Mouse (Mus musculus): ENCODE results near the gene Mmp25. TPM values are rescaled to one million over a fixed set of nuclear protein-coding genes. Genes with fewer than 3 reads are reported as not detected.

Mmp25 gene
- total RNA-seq (2022) = under 1 TPM in 3 of 4 experiments, not detected in 1; 0.16 to 0.20 (median 0.19) TPM

DNA sequence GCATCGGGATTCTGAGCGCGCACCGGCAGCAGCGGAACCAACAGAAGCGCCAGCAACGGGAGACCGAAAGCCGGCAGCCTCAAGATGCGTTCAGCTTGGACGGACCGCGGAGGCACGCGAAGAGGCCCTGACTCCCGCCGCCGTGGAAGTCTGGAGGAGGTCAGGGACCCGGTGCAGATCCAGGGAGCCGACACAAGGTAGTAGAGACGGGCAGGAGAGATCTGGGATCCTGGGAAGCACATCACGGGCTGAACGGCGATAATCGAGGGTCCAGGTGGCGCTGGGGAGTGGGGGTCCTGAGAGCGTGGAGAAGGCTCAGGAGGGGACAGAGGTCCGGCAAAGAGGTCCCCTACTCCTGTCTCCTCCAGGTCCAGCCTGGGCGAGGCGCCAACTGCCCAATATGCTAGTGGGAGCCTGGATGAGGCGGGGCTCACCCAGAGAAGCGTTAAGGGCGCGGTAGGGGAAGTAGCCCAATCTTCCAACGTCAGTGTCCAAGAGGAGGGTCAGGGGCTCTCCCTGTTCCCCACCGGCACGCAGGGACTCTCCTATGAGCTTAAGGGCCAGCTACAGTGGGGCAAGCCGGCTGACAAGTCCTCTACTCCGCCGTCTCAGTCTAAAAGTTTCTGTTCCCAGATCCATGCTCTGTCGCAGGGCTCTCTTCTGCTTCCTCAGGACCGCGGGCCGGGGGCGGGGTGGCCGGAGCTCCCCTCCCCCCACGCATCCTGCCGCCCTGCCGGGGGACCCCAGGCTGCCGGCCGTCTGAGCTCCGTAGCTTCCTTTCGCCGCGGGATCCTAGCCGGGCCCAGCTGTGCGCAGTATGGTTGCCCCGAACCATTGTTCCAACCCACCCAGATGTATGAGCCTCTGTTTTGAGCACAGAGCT is at the start of gene Mmp25:
TSS of gene Mmp25 (minus strand) at position 665 of the 883 bp plus-strand sequence.
- DNase-seq (ENCODE audit: low spot score in 2 of 2) = no peak

DNA sequence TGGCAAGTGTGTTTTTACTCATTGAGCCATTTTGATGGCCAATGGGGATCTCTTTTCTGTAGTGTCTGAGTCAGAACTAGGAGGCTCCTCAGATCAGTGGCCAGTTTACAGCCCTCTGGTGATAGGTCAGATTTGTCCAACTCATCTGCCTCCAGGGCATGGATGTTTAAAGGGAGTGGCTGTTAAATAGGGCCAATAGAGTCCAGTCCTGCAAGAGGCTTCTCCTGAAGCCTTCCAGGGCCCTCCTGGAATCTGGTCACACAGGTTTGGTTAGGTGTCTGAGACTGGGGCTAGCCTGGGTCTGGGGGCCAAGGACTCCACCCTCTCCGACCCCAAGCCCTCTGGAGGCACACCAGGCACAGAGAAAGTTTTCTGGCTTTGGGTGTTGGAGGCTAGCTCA is 49.4 kb upstream of the Mmp25 start:
- DNase-seq (ENCODE audit: low spot score in 2 of 2) = no peak

DNA sequence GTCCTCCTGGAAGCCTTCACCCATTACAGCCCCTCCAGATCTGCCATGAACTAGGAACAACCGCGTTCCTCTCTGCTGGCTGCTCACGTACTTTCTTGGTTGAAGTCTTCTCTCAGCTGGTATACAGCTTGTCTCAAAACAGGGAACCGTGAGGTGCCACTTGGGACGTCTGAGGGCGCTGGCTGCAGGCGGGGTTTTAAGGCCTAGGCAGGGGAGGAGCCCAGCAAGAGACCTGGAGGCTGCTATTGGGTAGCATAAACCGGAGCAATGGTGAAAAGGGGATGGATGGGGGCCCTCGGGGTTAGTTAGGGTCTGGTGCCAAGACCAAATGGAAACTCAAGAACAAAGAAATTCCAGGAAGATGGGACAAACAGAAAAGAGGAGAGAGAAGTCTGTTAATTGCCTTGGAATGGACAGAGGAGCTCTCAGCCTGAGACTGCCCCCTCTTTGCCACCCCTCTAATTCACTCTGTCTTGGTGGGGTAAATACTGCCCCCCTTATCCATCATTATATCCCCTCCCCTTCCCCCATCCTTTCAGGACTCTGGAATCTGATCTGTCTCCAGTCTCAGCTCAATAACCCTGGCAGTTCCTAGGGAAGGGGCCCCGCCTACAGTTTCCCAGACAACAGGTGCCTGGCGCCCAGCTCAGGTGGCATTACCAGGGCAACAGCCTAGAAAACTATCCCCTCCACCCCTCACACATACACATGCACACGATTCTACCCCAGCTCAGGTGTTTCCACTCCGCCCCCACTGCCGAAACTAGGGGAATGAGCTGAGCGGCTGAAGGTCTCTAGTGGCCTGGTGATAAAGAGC is 39.0 kb upstream of the Mmp25 start, which contains the start of gene Cldn9:
TSS of gene Cldn9 (minus strand) at position 171 of the 817 bp plus-strand sequence.
- no peak for DNase-seq (ENCODE audit: low spot score in 2 of 2)

DNA sequence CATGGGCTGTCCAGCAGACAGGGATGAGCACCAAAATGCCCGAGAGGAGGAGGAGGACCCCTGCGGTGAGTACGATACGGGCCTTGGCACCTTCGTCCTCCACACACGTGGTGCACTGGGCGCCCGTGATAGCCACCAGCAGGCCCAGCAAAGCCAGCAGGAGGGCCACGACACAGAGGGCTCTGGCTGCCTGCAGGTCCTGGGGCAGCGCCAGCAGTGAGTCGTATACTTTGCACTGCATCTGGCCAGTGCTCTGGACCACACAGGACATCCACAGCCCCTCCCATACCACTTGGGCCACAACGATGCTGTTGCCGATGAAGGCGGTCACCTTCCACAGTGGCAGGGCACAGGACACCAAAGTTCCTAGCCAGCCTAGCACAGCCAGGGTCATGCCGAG is 38.1 kb upstream of the Mmp25 start:
- DNase-seq (ENCODE audit: low spot score in 2 of 2) = no peak

DNA sequence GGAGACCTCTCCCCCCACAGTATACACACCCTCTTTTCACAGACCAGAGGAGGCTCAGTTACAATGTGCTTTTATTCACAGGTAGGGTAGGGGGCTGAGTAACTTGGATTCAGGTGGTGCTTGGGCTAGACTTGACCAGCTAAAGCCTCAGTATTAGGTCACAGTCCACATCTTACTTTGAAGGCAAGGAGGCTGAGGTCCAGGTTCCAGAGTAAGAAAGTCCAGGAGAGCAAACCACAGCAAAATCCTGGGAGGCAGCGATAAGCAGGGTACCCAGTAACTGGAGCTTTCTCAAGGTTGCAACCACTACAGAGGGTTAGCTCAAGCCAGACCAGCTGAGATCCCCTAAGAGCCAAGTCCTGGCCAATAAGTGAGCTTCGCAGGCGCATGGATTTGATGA is 37.5 kb upstream of the Mmp25 start:
- no peak for DNase-seq (ENCODE audit: low spot score in 2 of 2)

DNA sequence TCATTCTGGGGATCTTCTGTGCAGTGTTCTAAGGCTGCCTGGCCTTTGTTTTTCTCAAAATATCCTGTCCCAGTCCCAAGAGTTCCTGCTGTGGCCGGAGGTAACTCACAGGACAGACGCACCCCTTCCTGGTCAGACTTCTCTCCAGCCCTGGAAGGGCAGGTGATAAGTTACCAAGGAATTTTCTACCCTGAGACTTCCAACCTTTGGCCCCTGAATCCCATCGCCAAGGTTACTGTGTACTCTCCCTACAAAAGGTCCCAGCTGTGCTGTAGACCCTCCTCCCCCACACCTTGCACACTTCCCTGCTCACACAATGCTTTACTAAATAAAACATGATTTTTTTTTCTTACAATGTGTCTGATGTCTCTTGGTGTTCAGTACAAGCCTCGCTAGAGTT is 37.0 kb upstream of the Mmp25 start:
- no peak for DNase-seq (ENCODE audit: low spot score in 2 of 2)

DNA sequence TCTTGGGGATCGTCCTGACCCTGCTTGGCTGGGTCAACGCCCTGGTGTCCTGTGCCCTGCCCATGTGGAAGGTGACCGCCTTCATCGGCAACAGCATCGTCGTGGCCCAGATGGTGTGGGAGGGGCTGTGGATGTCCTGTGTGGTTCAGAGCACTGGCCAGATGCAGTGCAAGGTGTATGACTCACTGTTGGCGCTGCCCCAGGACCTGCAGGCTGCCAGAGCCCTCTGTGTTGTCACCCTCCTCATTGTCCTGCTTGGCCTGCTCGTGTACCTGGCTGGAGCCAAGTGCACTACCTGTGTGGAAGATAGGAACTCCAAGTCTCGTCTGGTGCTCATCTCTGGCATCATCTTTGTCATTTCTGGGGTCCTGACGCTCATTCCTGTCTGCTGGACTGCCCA is 36.0 kb upstream of the Mmp25 start:
- no peak for DNase-seq (ENCODE audit: low spot score in 2 of 2)

DNA sequence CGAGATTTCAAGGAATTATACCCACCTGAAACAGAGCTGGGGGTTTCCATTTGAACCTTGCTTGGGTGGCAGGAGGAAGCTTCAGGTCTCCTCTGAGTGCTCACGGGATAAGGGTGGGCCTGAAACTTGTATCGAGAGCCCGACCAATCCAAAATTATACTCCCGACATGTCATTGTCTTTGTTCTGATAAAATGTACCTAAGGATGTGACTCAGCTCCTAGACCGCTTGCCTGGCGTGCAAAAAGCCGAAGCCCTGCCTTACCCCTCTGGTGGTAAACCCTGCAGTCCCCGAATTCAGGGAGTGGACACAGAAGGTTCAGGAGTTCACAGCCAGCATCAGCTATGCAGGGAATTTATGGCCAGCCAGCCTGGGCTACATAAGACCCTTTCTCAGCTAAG is 35.3 kb upstream of the Mmp25 start:
- DNase-seq (ENCODE audit: low spot score in 2 of 2) = no peak

DNA sequence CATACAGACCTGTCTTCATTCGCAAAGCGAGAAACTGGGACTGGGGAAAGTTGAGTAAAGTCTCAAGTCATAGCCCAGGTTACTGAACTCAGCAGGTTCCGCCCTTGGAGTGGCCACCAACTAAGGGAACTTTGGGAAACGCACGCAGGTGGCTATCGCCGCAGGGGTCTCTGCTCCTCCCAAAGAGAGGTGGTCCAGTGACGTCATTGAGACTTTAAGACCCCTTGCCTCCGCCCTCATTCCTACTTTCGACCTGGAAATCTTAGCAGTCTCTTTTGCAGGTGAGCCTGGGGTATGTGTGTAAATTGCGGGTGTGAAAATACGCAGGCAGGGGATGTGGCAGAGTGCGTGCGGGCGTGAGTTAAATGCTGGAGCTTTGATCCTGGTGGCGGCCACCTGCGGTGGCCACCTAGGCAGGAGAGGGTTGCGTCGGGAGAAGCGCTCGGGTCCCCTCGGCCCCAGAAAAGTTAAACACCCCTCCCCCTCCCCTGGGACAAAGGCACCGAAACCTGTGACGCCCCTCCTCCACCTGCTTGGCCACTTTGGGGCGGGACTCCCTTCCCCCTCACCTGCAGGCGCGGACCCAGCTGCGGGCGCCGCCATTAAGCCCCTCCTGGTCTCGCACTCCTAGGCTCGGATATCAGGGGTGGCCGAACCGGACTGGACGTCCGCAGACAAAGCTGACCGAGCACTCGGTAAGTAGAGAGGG is 34.2 kb upstream of the Mmp25 start, which contains the start of gene Cldn6:
TSS of gene Cldn6 (plus strand) at position 123 of the 709 bp plus-strand sequence.
- no peak for DNase-seq (ENCODE audit: low spot score in 2 of 2)

DNA sequence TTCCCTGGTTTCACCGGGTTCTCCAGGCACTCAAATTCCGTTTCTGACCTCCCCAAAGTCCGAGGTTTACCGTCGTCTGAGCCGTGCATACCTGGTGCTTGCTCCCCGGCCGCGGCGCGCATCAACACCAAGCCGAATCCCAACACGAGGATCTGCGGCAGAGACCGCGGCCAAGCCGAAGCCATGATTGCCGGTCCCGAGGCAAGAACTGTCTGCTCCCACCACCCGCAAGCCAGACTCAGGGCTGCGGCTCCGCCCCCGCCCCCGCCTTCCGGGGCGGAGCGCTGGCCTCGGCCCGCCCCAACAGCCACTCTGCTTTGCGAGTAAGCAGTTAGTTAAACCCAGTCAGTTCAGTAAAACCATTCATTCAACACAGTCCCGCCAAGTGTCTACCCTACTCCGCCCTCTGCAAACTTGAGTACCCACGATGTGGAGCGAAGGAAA is 32.2 kb upstream of the Mmp25 start, which contains the start of gene Tnfrsf12a:
TSS of gene Tnfrsf12a (minus strand) at position 233 of the 444 bp plus-strand sequence.
- peak; percentile 42 to 62 for DNase-seq (ENCODE audit: low spot score in 2 of 2)

DNA sequence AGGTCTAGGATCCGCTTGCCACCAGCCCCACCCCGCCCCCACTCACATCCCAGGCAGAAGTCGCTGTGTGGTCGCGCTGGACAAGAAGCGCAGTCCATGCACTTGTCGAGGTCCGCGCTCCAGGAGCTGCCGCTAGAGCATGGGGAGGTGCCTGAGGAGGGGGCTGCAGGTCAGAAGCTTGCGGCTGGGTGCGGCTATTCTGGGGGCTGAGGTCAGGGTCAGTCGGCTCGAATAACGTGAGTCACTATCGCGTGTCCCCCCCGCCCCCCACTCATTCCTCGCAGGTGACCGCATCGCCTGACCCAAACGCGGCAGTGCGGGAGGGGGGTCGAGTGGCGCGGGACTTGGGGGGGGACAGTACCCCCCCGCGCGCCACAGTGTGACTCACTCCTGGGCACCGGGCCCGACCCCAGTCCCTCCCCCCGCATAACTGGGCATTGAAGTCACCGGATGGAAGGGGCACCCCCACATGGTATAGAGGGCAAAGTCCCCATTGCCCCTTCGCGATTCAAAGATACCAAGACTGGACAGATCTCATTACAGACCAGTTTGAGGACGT is 31.5 kb upstream of the Mmp25 start:
- DNase-seq (ENCODE audit: low spot score in 2 of 2) = no peak

DNA sequence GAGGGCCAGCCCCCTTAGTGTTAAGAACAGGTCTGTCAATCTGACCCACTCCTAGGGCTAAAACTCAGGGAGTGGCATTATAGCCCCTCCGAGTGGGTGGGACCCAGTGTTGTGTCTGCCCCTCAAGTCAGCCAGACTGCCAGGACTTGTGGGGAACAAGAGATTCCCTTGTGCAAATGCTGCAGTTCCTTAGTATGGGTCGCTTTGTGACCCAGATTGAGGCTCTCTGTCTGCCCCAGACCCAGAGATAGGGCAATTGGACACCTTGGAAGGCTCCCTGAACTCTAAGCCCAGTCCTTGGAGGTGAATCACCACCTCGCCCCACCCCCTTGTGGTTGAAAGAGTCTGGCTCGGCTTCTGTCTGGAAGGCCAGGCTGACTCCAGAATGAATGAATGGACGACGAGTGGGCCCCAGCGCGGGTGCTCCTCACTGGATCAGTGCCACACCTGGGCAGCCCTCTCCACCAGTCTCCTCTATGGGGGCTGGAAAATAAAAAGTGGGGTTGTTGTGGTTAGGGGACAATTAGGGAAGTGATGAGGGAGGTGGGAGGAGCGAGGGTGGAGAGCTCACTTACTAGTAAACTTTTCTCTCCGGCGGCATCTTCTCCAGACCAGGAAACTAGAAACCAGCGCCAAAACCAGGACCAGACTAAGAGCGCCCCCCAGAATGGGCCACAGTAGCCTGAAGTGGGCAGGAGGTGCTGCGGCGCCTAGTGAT is 30.6 kb upstream of the Mmp25 start:
- peak in 1 of 2 experiments; percentile 14 for DNase-seq (ENCODE audit: low spot score in 2 of 2)

DNA sequence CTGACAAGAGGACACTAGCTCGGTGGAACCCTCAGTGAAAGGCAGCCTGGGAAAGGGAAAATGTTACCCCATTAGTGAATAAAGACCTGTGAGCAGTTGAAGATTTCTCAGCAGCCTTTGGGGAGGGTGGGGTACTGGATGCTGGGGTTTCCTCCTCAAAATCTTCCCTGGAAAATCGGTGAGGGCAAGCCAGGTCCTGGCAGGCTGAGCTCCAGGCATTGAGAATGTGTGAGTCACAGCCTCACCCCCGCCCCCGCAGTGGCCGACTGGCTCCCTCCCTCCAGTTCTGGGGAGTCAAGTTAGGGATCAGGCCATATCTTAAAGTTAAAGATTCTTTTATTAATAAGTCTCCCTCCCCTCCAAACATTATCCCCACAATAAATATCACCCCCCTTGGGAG is 30.1 kb upstream of the Mmp25 start:
- no peak for DNase-seq (ENCODE audit: low spot score in 2 of 2)

DNA sequence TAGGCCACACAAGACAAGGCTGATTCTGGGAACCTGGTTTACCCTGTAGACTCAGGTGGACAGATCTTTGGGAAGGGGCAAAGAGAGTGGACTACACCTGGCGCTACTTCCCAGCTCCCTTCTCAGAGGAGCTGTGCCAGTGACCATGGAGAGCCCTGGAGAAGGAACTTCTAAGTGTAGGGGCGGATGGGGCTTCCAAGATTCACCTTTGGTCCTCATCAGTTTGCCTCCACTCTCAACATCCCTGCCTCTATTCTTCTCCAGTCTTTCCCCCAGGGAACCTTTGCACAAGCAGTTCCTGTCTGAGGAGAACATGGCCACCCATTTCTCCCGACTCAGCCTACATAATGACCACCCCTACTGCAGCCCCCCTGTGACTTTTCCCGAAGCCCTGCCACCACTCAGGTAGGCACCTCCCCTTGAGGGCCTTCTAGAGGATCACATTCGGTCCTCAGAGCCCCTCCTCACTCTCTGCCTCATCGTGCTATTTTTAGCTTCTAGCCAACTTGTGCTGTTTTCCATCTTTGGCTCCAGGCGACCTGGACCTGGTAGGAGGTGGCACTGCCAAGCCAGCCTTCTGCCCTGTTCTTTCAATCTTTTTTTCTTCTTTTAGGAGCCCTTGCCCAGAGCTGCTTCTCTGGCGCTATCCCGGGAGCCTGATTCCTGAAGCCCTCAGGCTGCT is 29.3 kb upstream of the Mmp25 start:
- DNase-seq (ENCODE audit: low spot score in 2 of 2) = no peak

DNA sequence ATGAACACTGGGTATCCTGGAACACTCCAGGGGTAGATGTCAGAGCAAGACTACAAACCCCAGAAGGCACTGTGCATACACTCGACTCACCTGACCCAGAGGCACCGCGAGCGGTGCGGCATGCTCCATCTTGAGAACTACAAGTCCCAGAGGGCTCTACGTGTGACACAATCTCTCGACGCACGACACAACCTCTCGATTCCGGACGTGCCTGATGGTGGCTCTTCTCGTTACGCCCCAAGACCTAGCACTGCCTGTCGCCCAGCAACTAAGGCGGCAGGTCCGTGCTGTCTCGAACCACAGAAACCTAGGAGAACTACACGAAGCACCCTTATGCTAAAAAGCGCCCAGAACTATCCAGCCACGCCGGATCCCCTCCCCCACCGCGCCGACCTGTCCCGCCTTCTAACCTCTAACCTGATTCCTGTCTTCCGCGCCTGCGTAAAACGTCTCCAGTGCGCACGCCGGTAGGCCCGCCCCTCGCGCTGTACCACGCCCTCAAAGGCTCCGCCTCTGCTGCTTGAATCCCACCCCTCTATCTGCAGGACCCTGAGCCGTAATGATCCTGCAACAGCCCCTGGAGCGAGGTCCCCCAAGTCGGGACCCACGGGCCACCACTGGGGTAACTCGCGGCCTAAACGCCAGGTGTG is 28.5 kb upstream of the Mmp25 start, which contains the start of the genes Hcfc1r1 and Thoc6:
TSS of gene Hcfc1r1 (plus strand) at position 173 of the 650 bp plus-strand sequence.
TSS of gene Thoc6 (minus strand) at position 459 of the 650 bp plus-strand sequence.
- peak; percentile 95 to 97 for DNase-seq (ENCODE audit: low spot score in 2 of 2)

DNA sequence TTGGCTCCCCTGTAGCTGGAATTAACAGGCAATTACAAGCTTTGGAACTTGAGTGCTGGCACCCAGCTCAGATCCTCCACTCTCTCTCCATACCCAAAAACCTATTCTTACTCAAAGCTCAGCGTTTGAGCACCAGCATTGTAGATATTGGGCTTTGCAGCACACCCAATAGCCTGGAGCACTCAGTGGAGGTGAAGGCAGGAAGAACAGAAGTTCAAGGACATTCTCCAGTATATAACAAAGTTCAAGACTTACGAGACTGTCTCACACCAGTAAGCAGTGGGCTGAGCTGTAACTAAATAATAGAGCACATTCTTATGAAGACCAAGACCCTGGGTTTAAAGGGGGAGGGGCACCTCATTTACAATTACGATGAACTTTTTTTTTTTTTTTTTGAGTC is 27.7 kb upstream of the Mmp25 start:
- no peak for DNase-seq (ENCODE audit: low spot score in 2 of 2)

DNA sequence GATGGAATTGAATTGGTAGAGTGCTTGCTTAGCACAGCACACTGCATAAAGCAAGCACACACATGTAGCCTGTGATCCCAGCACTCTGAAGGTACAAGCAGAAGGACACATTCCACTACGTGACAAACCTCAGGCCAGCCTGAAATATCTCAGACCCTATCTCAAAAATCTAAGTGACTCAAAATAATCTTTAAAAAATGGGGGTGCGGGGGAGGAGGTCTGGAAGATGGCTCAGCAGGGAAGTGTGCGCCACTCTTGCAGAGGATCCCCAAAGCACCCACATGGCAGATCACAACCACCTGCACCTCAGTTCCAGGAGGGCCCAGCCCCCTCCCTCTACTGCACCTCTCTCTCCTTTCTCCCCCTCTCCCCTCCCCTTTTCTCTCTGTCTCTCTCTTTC is 26.4 kb upstream of the Mmp25 start:
- DNase-seq (ENCODE audit: low spot score in 2 of 2) = no peak

DNA sequence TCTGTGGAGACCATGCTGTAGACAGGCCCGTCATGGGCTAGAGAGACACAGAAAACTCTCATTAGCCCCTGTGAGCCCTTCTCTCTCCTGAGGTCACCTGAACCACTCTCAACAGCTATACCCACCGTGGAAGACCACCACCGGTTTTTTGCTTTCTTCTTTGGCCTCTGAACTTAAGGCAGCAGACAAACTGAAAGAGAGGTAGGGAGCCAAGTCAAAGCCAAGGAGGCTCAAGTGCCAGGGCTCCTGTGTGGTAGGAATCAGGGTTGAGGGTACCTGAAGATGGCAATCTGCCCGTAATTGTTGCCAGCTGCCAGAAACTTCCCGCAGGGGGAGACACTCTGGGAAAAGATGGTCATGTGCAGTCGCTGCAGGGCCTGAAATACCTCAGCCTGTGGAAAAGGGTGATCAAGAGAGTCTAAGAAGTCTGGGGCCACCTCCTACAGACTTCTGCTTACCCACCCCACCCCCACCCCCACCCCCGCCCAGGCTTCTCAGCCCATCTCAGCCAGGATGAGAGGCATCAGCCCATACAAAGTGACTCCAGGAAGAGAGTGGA is 25.5 kb upstream of the Mmp25 start:
- DNase-seq (ENCODE audit: low spot score in 2 of 2) = no peak

DNA sequence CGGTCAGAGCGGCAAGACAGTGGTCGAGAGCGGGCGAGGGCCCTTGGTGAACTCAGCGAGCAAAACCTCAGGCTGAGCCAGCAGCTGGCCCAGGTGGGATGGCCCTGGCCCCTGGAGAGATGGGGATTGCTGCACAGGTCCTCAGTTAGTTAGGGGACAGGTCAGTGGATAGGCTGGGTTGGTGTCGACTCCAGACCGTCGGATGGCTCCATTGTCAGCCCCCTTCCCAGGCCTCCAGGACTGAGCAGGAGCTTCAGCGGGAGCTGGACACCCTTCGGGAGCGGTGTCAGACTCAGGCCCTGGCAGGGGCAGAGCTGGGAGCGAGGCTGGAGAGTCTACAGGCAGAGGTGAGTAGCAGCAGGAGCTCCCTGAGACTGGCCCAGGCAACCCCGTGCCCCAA is 20.4 kb upstream of the Mmp25 start:
- no peak for DNase-seq (ENCODE audit: low spot score in 2 of 2)

Data from left cerebral cortex, adult 8-10 months (tissue).